Mouse (Mus musculus) limb, embryonic 10.5 days (tissue): ENCODE measurements around the gene Cnr1. TPM values are rescaled to one million over a fixed set of nuclear protein-coding genes. Genes with fewer than 3 reads are reported as not detected.

Source experiments
- DNase-seq: peaks from one replicate; pipeline ENCODE4 v3.0.0-alpha.2; 2017; ENCODE audit warnings: low spot score
- H3K27ac ChIP-seq: fragments of 300-500 bp; sonication (generic); 2 replicates; pipeline ENCODE4 v1.5.1; 2016; ENCODE audit warnings: mild to moderate bottlenecking
- H3K27me3 ChIP-seq: fragments of 300-500 bp; sonication (generic); 2 replicates; pipeline ENCODE4 v1.6.1; 2016; ENCODE audit warnings: low read depth, mild to moderate bottlenecking; ENCODE audit not compliant: poor library complexity, severe bottlenecking
- H3K36me3 ChIP-seq: fragments of 300-500 bp; sonication (generic); 2 replicates; pipeline ENCODE4 v1.6.1; 2016; ENCODE audit warnings: mild to moderate bottlenecking, moderate library complexity
- H3K4me1 ChIP-seq: fragments of 300-500 bp; sonication (generic); 2 replicates; pipeline ENCODE4 v1.6.1; 2016
- H3K4me3 ChIP-seq: fragments of 300-500 bp; sonication (generic); 2 replicates; pipeline ENCODE4 v1.5.1; 2016; ENCODE audit warnings: mild to moderate bottlenecking, moderate library complexity
- H3K9me3 ChIP-seq: fragments of 300-500 bp; sonication (generic); replicated peaks from 2 replicates; pipeline ENCODE4 v1.6.1; 2016; ENCODE audit warnings: mild to moderate bottlenecking
- WGBS: fragments of 180-500 bp; shearing (Covaris S2); methylation state at CpG from one replicate; pipeline ENCODE4 v1.1.7; 2016; 5-methylcytosine and 5-hydroxymethylcytosine counted together
- polyA plus RNA-seq: library from polyadenylated mRNA; unstranded; fragments of >200 nt; fragmentation: Nextera tagmentation; extraction: Ambion mirVana; gene quantifications from 2 replicates; pipeline ENCODE4 v1.2.1, GENCODE M21; 2016

The Cnr1 gene
- polyA plus RNA-seq, 1 experiment from 2014 or later, result 2.8 TPM

DNA sequence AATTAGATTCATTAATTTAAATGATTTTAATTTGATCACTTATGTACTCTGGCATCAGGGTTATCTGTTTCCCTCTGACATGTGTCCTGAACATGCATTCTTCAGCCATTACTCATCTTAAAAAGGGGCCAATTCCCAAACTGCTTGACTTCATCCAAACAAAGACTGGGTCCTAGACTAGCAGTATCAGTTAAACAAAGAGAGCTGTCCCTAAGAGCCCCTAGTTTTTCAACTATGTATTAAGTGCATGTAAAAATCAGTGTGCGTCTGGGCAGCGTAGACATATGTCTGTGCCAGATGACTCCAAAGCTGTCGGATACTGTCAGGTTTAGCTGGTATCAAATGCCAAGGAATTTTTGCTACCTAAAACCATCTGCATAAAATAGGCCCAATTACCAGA, 23.2 kb downstream of the Cnr1 start:
- H3K36me3 ChIP-seq, result peaks cover 10% of the 10 kb centered on the region
- H3K4me3 ChIP-seq, result no peak overlapping the region
- H3K27ac ChIP-seq, result no peak overlapping the region
- DNase-seq, result no peak
- H3K4me1 ChIP-seq, result no peaks in the 10 kb centered on the region
- 92% methylated on average over 3 of the region's 3 CpGs for WGBS
- H3K9me3 ChIP-seq, result no peaks in the 10 kb centered on the region
- no peaks in the 10 kb centered on the region for H3K27me3 ChIP-seq

- 92% methylated on average over 3 of the region's 3 CpGs for WGBS
- DNase-seq, result no peak
- Histone ChIP-seq H3K27ac (no peak overlapping the region), H3K4me3 (no peak overlapping the region), H3K4me1 (no peaks in the 10 kb centered on the region), H3K27me3 (no peaks in the 10 kb centered on the region), H3K9me3 (no peaks in the 10 kb centered on the region), H3K36me3 (no peaks in the 10 kb centered on the region)
These were observed 33.0 kb downstream of the Cnr1 start for GRCm38 (mm10) chr4:33957398-33957797.

- Histone ChIP-seq H3K27me3 (no peaks in the 10 kb centered on the region), H3K4me3 (no peak overlapping the region), H3K36me3 (no peaks in the 10 kb centered on the region), H3K4me1 (no peaks in the 10 kb centered on the region), H3K27ac (no peak overlapping the region), H3K9me3 (no peaks in the 10 kb centered on the region)
- 87% methylated on average over 3 of the region's 3 CpGs for WGBS
- no peak for DNase-seq
These were observed 34.1 kb downstream of the Cnr1 start for GRCm38 (mm10) chr4:33958515-33958914.

DNA sequence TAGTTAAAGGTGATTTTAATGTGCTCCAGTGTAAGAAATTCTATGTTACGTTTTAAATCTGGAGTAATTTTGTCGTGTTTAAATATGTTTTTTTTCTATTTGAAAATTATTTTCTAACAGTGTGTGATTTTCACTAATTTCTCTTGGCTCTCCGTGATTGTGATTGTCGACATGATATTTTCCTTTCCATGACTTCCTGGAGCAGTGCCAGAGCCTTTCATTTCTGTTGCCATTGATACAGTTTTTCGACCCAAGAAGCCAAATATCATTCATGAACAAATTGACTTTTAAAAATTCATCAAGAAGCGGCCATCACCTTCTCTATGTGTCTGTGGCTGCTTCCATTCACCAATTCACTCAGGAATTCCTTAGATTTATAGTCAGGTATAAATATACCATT, 35.4 kb downstream of the Cnr1 start:
- no peaks in the 10 kb centered on the region for H3K27me3 ChIP-seq
- no peaks in the 10 kb centered on the region for H3K4me1 ChIP-seq
- no peak for DNase-seq
- no peaks in the 10 kb centered on the region for H3K36me3 ChIP-seq
- H3K9me3 ChIP-seq, result no peaks in the 10 kb centered on the region
- WGBS, result 91% methylated on average over 6 of the region's 6 CpGs
- H3K27ac ChIP-seq, result no peak overlapping the region
- no peak overlapping the region for H3K4me3 ChIP-seq

GRCm38 (mm10) chr4:33970726-33971125, 46.3 kb downstream of the Cnr1 start:
- Histone ChIP-seq H3K4me3 (no peak overlapping the region), H3K36me3 (no peaks in the 10 kb centered on the region), H3K9me3 (no peaks in the 10 kb centered on the region), H3K27ac (no peak overlapping the region), H3K27me3 (no peaks in the 10 kb centered on the region), H3K4me1 (peaks cover 4% of the 10 kb centered on the region; the same call in 1 of the 2 replicates)
- no peak for DNase-seq
- 84% methylated on average over 3 of the region's 3 CpGs for WGBS

- Histone ChIP-seq H3K27me3 (no peaks in the 10 kb centered on the region), H3K4me1 (peaks cover 7% of the 10 kb centered on the region), H3K27ac (no peak overlapping the region), H3K36me3 (no peaks in the 10 kb centered on the region), H3K4me3 (no peak overlapping the region), H3K9me3 (no peaks in the 10 kb centered on the region)
- DNase-seq, result no peak
- 88% methylated on average over 5 of the region's 5 CpGs for WGBS
These were observed 64.2 kb downstream of the Cnr1 start for GRCm38 (mm10) chr4:33988466-33989089.

GRCm38 (mm10) chr4:33992687-33993086, 68.3 kb downstream of the Cnr1 start:
- Histone ChIP-seq H3K27ac (no peak overlapping the region), H3K9me3 (no peaks in the 10 kb centered on the region), H3K27me3 (no peaks in the 10 kb centered on the region), H3K36me3 (no peaks in the 10 kb centered on the region), H3K4me3 (no peak overlapping the region), H3K4me1 (peaks cover 7% of the 10 kb centered on the region)
- DNase-seq, result no peak
- 31% methylated on average over 3 of the region's 3 CpGs for WGBS

GRCm38 (mm10) chr4:33996382-33996781, 72.0 kb downstream of the Cnr1 start:
- Histone ChIP-seq H3K36me3 (no peaks in the 10 kb centered on the region), H3K9me3 (no peaks in the 10 kb centered on the region), H3K27ac (no peak overlapping the region), H3K27me3 (no peaks in the 10 kb centered on the region), H3K4me1 (peaks cover 7% of the 10 kb centered on the region), H3K4me3 (no peak overlapping the region)
- no peak for DNase-seq

Other genes with a start within 250 kb of the Cnr1 start
- gene Spaca1, start 125.6 kb downstream of the Cnr1 start, polyA plus RNA-seq, result 0.62 and 0.98 TPM in 2 replicates